Mouse (Mus musculus) spleen, adult 2 months (tissue): ENCODE results near the gene Itgb7. TPM values are rescaled to one million over a fixed set of nuclear protein-coding genes. Genes with fewer than 3 reads are reported as not detected.

Experiments
- DNase-seq, 2 experiments: peaks; one replicate each; pipeline versions ENCODE4 v3.0.0 to v3.0.0-alpha.2; 2012 to 2021; ENCODE audit warnings: low spot score in 2 of 2, low read depth in 1 of 2
- H3K27ac ChIP-seq: fragments of 200-500 bp; 2 replicates; pipeline ENCODE4 v1.5.1; 2012; ENCODE audit warnings: low read length, inconsistent platforms; ENCODE audit not compliant: insufficient read depth
- H3K27me3 ChIP-seq: fragments of 200-500 bp; 2 replicates; pipeline ENCODE4 v1.6.1; 2012; ENCODE audit warnings: mild to moderate bottlenecking, moderate library complexity, low read length, inconsistent platforms; ENCODE audit not compliant: control insufficient read depth, insufficient read depth
- H3K36me3 ChIP-seq: fragments of 200-500 bp; 2 replicates; pipeline ENCODE4 v1.6.1; 2012; ENCODE audit warnings: mild to moderate bottlenecking, low read length, inconsistent platforms; ENCODE audit not compliant: control insufficient read depth, insufficient read depth
- H3K4me1 ChIP-seq: fragments of 200-500 bp; 2 replicates; pipeline ENCODE4 v1.6.1; 2011; ENCODE audit warnings: inconsistent platforms; ENCODE audit not compliant: control insufficient read depth, insufficient read depth, insufficient read length
- H3K4me3 ChIP-seq: fragments of 200-500 bp; 2 replicates; pipeline ENCODE4 v1.5.1; 2011; ENCODE audit warnings: mild to moderate bottlenecking, inconsistent platforms; ENCODE audit not compliant: insufficient read depth, insufficient read length; ENCODE audit errors: extremely low read depth
- CTCF ChIP-seq: fragments of 200-500 bp; IDR thresholded peaks from 2 replicates; pipeline ENCODE4 v1.5.1; 2011; ENCODE audit warnings: mild to moderate bottlenecking, inconsistent platforms; ENCODE audit not compliant: insufficient read depth, insufficient read length, insufficient replicate concordance; ENCODE audit errors: extremely low read depth
- POLR2A ChIP-seq: fragments of 200-500 bp; IDR thresholded peaks from 2 replicates; pipeline ENCODE4 v1.6.1; 2011; ENCODE audit warnings: low read depth, low read length, inconsistent platforms
- WGBS: fragments of 180-500 bp; shearing (Covaris S2); methylation state at CpG from one replicate; pipeline ENCODE4 v1.1.7; 2018; 5-methylcytosine and 5-hydroxymethylcytosine counted together
- polyA plus RNA-seq: library from polyadenylated mRNA; depleted of rRNA; stranded (reverse); fragments of >200 nt; gene quantifications from 2 replicates; pipeline ENCODE4 v1.2.3, GENCODE M21; 2012

Itgb7 gene
- polyA plus RNA-seq, 1 experiment = 143 TPM

DNA sequence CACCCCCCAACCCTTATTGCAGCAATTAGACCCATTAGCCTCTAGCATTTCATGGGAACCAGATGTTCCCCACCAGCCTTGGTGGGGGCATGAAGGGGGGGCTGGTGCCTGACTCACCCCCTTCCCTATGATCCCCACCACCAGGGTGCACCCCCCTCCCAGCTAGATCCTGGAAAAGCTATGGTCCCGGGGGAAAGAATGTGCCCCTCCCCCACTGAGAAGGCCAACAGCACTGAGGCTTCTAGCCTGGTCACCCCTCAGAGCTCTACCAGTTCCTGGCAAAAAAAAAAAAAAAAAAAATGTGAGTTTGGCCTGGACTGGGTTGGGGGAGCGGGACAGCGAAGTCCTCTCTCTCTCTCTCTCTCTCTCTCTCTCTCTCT, 17.1 kb upstream of the Itgb7 start:
- TF ChIP-seq CTCF (no peak), POLR2A (no peak)

GRCm38 (mm10) chr15:102248131-102248811, 16.5 kb upstream of the Itgb7 start:
- no peak for DNase-seq
- Histone ChIP-seq H3K4me3 (peak overlapping the region; percentile 54; the same call in 1 of the 2 replicates), H3K27ac (peak overlapping the region; percentile 77), H3K27me3 (peaks cover 11% of the 10 kb centered on the region), H3K36me3 (no peaks in the 10 kb centered on the region), H3K4me1 (peaks cover 8% of the 10 kb centered on the region)
- 13% methylated on average over 8 of the region's 8 CpGs for WGBS
- TF ChIP-seq CTCF = no peak

More for the DNA sequence above, 17.1 kb upstream of the Itgb7 start:
- no peak overlapping the region for H3K4me3 ChIP-seq
- peaks cover 7% of the 10 kb centered on the region for H3K4me1 ChIP-seq
- DNase-seq = no peak
- H3K27ac ChIP-seq = no peak overlapping the region
- 35% methylated on average over 3 of the region's 3 CpGs for WGBS
- no peaks in the 10 kb centered on the region for H3K36me3 ChIP-seq
- peaks cover 11% of the 10 kb centered on the region for H3K27me3 ChIP-seq

- peak overlapping the region; percentile 78 for H3K27ac ChIP-seq
- no peak for DNase-seq
- under 1% methylated on average over 65 of the region's 65 CpGs for WGBS
- peaks cover 12% of the 10 kb centered on the region for H3K4me1 ChIP-seq
- H3K4me3 ChIP-seq = peak overlapping the region; percentile 59
- H3K36me3 ChIP-seq = no peaks in the 10 kb centered on the region
- TF ChIP-seq CTCF = no peak
- TF ChIP-seq POLR2A = no peak; the same call in 1 of the 2 replicates
- H3K27me3 ChIP-seq = peaks cover 11% of the 10 kb centered on the region
Measured at GRCm38 (mm10) chr15:102247252-102248130, 15.7 kb upstream of the Itgb7 start.

DNA sequence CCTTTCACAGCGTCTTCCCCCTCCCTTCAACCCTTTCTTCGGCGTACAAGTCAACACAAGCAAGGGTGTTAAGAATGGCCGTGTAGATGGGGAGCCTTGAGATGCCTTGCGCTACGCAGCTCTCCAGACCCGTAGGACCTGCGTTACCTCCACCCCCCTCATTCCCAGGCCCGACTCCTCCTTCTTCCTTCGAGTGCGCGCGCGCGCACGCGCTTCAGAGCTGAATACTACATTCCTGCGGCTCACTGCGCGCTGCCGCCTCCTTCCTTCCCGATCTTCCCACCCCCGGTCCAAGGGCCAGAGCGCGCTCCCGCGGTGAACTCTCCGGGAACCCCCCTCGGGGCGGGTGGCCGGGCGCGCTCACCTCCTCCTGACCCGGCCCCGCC, 15.1 kb upstream of the Itgb7 start:
- peak overlapping the region; percentile 77 for H3K27ac ChIP-seq
- TF ChIP-seq POLR2A (no peak), CTCF (no peak)
- peaks cover 11% of the 10 kb centered on the region for H3K27me3 ChIP-seq
- peaks cover 12% of the 10 kb centered on the region for H3K4me1 ChIP-seq
- DNase-seq = peak; percentile 35 to 61
- WGBS = under 1% methylated on average over 34 of the region's 35 CpGs
- H3K4me3 ChIP-seq = peak overlapping the region; percentile 59
- no peaks in the 10 kb centered on the region for H3K36me3 ChIP-seq

GRCm38 (mm10) chr15:102245891-102246741, 14.4 kb upstream of the Itgb7 start:
- Histone ChIP-seq H3K27me3 (peaks cover 11% of the 10 kb centered on the region), H3K4me1 (peaks cover 12% of the 10 kb centered on the region), H3K4me3 (peak overlapping the region; percentile 59), H3K27ac (peak overlapping the region; percentile 86), H3K36me3 (no peaks in the 10 kb centered on the region)
- under 1% methylated on average over 37 of the region's 44 CpGs for WGBS
- peak; percentile 50 to 60 for DNase-seq
- peak; percentile 21; the same call in 1 of the 2 replicates for TF ChIP-seq POLR2A
- TF ChIP-seq CTCF = no peak

DNA sequence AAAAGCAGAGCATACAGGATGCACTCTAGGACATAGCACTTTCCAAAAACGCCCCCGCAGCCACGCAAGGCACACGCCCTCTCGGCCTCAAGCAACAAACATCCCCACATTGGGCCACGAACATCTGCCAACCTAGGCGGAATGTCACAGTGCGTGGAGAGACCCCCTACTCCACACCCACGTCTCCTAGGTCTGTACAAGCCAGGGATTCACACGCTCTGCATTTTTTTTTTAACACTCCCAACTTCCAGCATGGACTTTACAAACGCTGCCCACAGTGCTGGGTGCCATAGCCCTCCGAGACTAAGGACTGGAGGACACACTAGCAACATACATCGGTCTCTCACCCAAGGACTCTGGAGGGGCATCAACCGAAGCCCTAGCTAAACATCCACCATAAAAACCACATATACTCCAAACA, 13.7 kb upstream of the Itgb7 start:
- Histone ChIP-seq H3K27me3 (peaks cover 11% of the 10 kb centered on the region), H3K4me3 (peak overlapping the region; percentile 59), H3K36me3 (no peaks in the 10 kb centered on the region), H3K27ac (peak overlapping the region; percentile 86), H3K4me1 (peaks cover 12% of the 10 kb centered on the region)
- DNase-seq = no peak
- no peak for TF ChIP-seq CTCF
- no peak for TF ChIP-seq POLR2A
- WGBS = 23% methylated on average over 14 of the region's 14 CpGs
